Mouse (Mus musculus) kidney, adult 2 months (tissue): Measurements from ENCODE around the gene Uap1.

Experiments
- CTCF ChIP-seq: fragments of 200-500 bp; conservative IDR thresholded peaks from 2 replicates; pipeline ENCODE4 v1.5.1; 2011; ENCODE audit warnings: low read depth, mild to moderate bottlenecking, control low read depth, low read length, moderate library complexity, mixed read lengths; ENCODE audit not compliant: insufficient read depth, insufficient read length
- POLR2A ChIP-seq: fragments of 200-500 bp; IDR thresholded peaks from one replicate; pipeline ENCODE4 v1.6.1; 2011; ENCODE audit warnings: low read depth, low read length, control low read depth

GRCm38 (mm10) chr1:170163398-170163943, 11.3 kb downstream of the Uap1 start:
- TF ChIP-seq CTCF (no peak), POLR2A (no peak)
